Mouse (Mus musculus) hindbrain, embryonic 12.5 days (tissue): ENCODE results near the gene Chd3. TPM values are rescaled to one million over a fixed set of nuclear protein-coding genes. Genes with fewer than 3 reads are reported as not detected.
"Not testable (repeated sequence)": the region's sequence is repeated elsewhere in the genome, so short reads cannot be mapped to it uniquely, and the experiment has no call there.

Source experiments
- ATAC-seq: fragments of 200-750 bp; cut with Nextera tagmentation; 2 replicates; pipeline ENCODE4 v1.8.0; 2017; ENCODE audit warnings: moderate TSS enrichment; ENCODE audit not compliant: low FRiP score
- H3K27ac ChIP-seq: fragments of 300-500 bp; sonication (generic); 2 replicates; pipeline ENCODE4 v1.5.1; 2016; ENCODE audit warnings: mild to moderate bottlenecking
- H3K27me3 ChIP-seq: fragments of 300-500 bp; sonication (generic); 2 replicates; pipeline ENCODE4 v1.6.1; 2016; ENCODE audit warnings: mild to moderate bottlenecking
- H3K36me3 ChIP-seq: fragments of 300-500 bp; sonication (generic); 2 replicates; pipeline ENCODE4 v1.6.1; 2016; ENCODE audit warnings: mild to moderate bottlenecking
- H3K4me1 ChIP-seq: fragments of 300-500 bp; sonication (generic); 2 replicates; pipeline ENCODE4 v1.6.1; 2016
- H3K4me2 ChIP-seq: fragments of 300-500 bp; sonication (generic); replicated peaks from 2 replicates; pipeline ENCODE4 v1.6.1; 2016; ENCODE audit warnings: mild to moderate bottlenecking
- H3K4me3 ChIP-seq: fragments of 300-500 bp; sonication (generic); 2 replicates; pipeline ENCODE4 v1.5.1; 2016; ENCODE audit warnings: mild to moderate bottlenecking
- H3K9ac ChIP-seq: fragments of 300-500 bp; sonication (generic); 2 replicates; pipeline ENCODE4 v1.6.1; 2016; ENCODE audit warnings: mild to moderate bottlenecking, moderate library complexity
- H3K9me3 ChIP-seq: fragments of 300-500 bp; sonication (generic); replicated peaks from 2 replicates; pipeline ENCODE4 v1.6.1; 2016; ENCODE audit warnings: mild to moderate bottlenecking
- WGBS: fragments of 180-500 bp; shearing (Covaris S2); methylation state at CpG from one replicate; pipeline ENCODE4 v1.1.7; 2016; 5-methylcytosine and 5-hydroxymethylcytosine counted together
- polyA plus RNA-seq: library from polyadenylated mRNA; unstranded; fragments of >200 nt; fragmentation: Nextera tagmentation; extraction: Ambion mirVana; gene quantifications from 2 replicates; pipeline ENCODE4 v1.2.1, GENCODE M21; 2016

The Chd3 gene
- polyA plus RNA-seq, 1 experiment from 2014 or later, result 93.4 TPM

DNA sequence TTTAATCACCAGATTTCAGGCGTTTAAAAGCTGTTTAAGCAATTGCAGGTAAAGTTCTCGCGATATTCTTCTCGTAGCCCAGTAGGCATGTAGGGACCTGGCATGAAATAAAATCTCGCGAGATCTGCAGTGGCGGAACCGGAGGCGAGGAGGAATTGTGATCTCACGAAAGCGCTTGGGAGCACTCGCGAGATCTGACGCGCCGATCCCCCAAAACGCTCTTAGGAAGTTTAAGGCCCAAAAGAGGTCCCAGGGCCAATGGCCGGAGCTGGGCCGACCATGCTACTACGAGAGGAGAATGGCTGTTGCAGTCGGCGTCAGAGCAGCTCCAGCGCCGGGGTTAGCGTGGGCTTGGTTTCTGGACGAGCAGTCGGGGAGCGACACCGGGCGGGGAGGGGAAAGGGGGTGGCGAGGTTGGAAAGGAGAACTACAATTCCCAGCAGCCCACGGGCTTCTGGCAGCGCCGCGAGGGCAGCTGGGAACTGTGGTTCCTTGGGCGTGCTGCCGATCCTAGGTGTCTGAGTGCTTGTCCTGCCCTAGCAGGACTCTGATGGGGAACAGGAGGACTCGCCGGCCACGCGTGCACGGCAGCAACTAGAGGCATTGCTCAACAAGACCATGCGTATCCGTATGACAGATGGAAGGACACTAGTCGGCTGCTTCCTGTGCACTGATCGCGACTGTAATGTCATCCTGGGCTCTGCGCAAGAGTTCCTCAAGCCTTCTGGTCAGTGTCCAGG, 26.6 kb upstream of the Chd3 start:
- Histone ChIP-seq H3K36me3 (peaks cover 22% of the 10 kb centered on the region), H3K9me3 (no peaks in the 10 kb centered on the region), H3K4me2 (peak overlapping the region; percentile 62), H3K27me3 (peaks cover 23% of the 10 kb centered on the region), H3K4me1 (peaks cover 34% of the 10 kb centered on the region), H3K9ac (peak overlapping the region; percentile 73), H3K27ac (peak overlapping the region; percentile 96), H3K4me3 (peak overlapping the region; percentile 65)
- under 1% methylated on average over 48 of the region's 48 CpGs for WGBS
- ATAC-seq, result peak; percentile 86

GRCm38 (mm10) chr11:69395235-69395633, 26.0 kb upstream of the Chd3 start, which contains the start of the genes Naa38 and Cyb5d1:
Gene Naa38, plus strand, starts transcription at chr11:69395487.
Gene Cyb5d1, minus strand, starts transcription at chr11:69395631.
- peak; percentile 80 for ATAC-seq
- Histone ChIP-seq H3K4me3 (peak within 1 kb of the TSS; percentile 65), H3K9ac (peak within 1 kb of the TSS; percentile 73), H3K4me1 (peaks cover 35% of the 10 kb centered on the region), H3K27me3 (peaks cover 17% of the 10 kb centered on the region), H3K4me2 (peak within 1 kb of the TSS; percentile 62), H3K36me3 (peaks cover 16% of the 10 kb centered on the region), H3K27ac (peak within 1 kb of the TSS; percentile 96)
- WGBS, result 3% methylated on average over 24 of the region's 24 CpGs
- H3K9me3 ChIP-seq, result not testable (repeated sequence)

GRCm38 (mm10) chr11:69394591-69395167, 25.5 kb upstream of the Chd3 start:
- ATAC-seq, H3K9me3 ChIP-seq: not testable (repeated sequence)
- Histone ChIP-seq H3K4me3 (peak overlapping the region; percentile 65), H3K36me3 (peaks cover 11% of the 10 kb centered on the region), H3K4me1 (peaks cover 31% of the 10 kb centered on the region), H3K9ac (peak overlapping the region; percentile 73), H3K4me2 (peak overlapping the region; percentile 62), H3K27me3 (peaks cover 12% of the 10 kb centered on the region), H3K27ac (peak overlapping the region; percentile 96; the same call in 1 of the 2 replicates)
- WGBS, result 2% methylated on average over 31 of the region's 31 CpGs

DNA sequence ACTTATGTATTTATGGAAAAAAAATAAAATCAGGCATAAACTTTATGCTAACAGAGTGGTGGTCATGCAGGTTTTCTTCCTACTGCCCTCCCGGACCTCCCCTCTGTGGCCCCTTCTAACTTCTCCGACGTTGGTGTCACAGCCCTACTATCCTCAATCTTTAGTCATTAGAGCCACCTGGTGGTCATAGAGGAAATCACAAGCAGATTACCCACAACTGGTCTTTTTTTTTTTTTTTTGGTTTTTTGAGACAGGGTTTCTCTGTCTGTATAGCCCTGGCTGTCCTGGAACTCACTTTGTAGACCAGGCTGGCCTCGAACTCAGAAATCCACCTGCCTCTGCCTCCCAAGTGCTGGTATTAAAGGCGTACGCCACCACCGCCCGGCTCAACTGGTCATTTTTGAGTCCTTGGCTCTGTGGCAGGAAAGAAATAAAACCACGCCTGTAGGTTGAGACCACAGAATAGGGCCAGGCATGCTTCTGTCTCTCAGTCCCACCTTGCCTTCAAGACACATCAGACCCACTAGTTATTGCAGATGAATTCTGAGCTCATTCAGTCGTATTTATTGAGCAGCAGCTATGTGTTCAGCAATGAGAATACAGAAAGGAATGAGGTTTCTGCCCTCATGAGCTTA, 21.3 kb upstream of the Chd3 start:
- no peak overlapping the region for H3K27ac ChIP-seq
- H3K4me3 ChIP-seq, result no peak overlapping the region
- H3K36me3 ChIP-seq, result peaks cover 9% of the 10 kb centered on the region; the same call in 1 of the 2 replicates
- peaks cover 7% of the 10 kb centered on the region for H3K4me1 ChIP-seq
- ATAC-seq, result no peak
- H3K9me3 ChIP-seq, result no peaks in the 10 kb centered on the region
- H3K4me2 ChIP-seq, result no peak overlapping the region
- WGBS, result 50% methylated on average over 10 of the region's 10 CpGs
- no peaks in the 10 kb centered on the region for H3K27me3 ChIP-seq
- H3K9ac ChIP-seq, result no peak overlapping the region

DNA sequence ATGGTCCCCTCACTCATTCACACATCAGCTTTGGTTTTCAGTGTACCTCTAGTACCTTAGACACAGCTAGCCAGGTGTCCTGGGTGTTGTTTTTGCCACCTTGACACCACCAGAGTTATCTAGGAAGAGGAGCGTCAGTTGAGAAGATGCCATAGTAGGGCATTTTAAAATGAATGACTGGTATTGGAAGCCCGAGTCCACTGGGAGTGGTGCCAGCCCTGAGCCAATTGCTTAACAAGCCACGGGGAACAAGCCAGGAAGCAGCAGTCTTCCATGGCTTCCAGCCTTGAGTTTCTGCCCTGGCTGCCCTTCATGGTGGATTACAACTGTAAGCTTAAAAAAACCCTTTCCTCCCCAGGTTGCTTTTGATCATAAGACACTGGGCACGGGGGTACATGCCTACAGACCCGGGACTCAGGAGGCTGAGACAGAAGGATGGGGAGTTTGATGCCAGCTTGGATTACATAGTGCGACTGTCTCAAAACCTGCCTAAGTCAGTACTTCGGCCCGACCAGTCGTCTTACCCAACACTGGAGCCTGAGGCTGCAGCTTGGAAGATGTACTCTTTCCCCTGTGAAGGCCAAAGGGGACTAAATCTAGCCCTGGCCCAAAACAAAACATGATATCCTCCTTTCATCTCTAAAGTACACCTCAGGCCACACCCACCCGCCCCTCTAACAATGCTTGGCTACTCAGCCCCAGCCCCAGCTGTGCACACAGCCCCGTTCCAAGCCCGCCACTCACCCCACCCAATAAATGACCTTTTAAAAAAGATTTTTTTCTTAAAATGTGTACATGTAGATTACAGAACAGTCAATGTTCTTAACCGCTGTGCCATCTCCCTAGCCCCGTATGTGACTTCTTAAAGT, 20.6 kb upstream of the Chd3 start:
- H3K9me3 ChIP-seq, result no peaks in the 10 kb centered on the region
- 74% methylated on average over 14 of the region's 14 CpGs for WGBS
- H3K4me1 ChIP-seq, result peaks cover 7% of the 10 kb centered on the region
- H3K36me3 ChIP-seq, result peaks cover 9% of the 10 kb centered on the region; the same call in 1 of the 2 replicates
- H3K27me3 ChIP-seq, result no peaks in the 10 kb centered on the region
- H3K4me2 ChIP-seq, result no peak overlapping the region
- ATAC-seq, result no peak
- H3K4me3 ChIP-seq, result no peak overlapping the region
- no peak overlapping the region for H3K27ac ChIP-seq
- no peak overlapping the region for H3K9ac ChIP-seq

GRCm38 (mm10) chr11:69388680-69389079, 19.5 kb upstream of the Chd3 start:
- Histone ChIP-seq H3K9ac (no peak overlapping the region), H3K9me3 (no peaks in the 10 kb centered on the region), H3K4me2 (no peak overlapping the region), H3K27ac (no peak overlapping the region), H3K36me3 (peaks cover 9% of the 10 kb centered on the region; the same call in 1 of the 2 replicates), H3K4me3 (no peak overlapping the region), H3K27me3 (no peaks in the 10 kb centered on the region), H3K4me1 (0 out of 2 replicates have a peak, but pooled peaks cover 2% of the 10 kb centered on the region)
- no peak for ATAC-seq
- WGBS, result 98% methylated on average over 4 of the region's 4 CpGs

DNA sequence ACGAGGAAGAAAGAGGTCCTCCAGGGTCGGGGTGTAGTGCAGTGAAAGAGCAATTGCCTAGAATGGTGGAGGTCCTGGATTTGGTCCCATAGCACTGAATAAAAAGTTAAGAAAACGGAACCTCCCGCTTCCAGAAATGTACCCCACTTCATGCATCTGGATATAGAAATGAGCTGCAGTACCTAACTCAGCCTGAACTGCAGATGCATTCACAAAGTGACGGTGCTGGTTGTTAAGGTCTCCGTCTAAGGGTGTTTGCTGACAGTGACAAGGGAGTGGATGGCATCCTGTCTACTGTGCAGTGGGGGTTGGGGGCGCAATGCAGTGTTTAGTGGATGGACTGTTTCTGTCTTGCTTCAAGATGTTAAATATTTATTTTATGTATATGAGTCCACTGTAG, 17.6 kb upstream of the Chd3 start:
- no peak overlapping the region for H3K9ac ChIP-seq
- no peak for ATAC-seq
- no peak overlapping the region for H3K4me3 ChIP-seq
- H3K4me1 ChIP-seq, result 0 out of 2 replicates have a peak, but pooled peaks cover 2% of the 10 kb centered on the region
- H3K4me2 ChIP-seq, result no peak overlapping the region
- no peaks in the 10 kb centered on the region for H3K27me3 ChIP-seq
- no peak overlapping the region for H3K27ac ChIP-seq
- no peaks in the 10 kb centered on the region for H3K9me3 ChIP-seq
- 0 out of 2 replicates have a peak, but pooled peaks cover 5% of the 10 kb centered on the region for H3K36me3 ChIP-seq
- WGBS, result 83% methylated on average over 7 of the region's 7 CpGs

GRCm38 (mm10) chr11:69384979-69385378, 15.8 kb upstream of the Chd3 start:
- 0 out of 2 replicates have a peak, but pooled peaks cover 5% of the 10 kb centered on the region for H3K36me3 ChIP-seq
- H3K9ac ChIP-seq, result no peak overlapping the region
- no peak overlapping the region for H3K27ac ChIP-seq
- no peak for ATAC-seq
- H3K4me1 ChIP-seq, result no peaks in the 10 kb centered on the region
- no peak overlapping the region for H3K4me2 ChIP-seq
- no peaks in the 10 kb centered on the region for H3K27me3 ChIP-seq
- no peaks in the 10 kb centered on the region for H3K9me3 ChIP-seq
- WGBS, result 82% methylated on average over 6 of the region's 6 CpGs
- no peak overlapping the region for H3K4me3 ChIP-seq

GRCm38 (mm10) chr11:69382478-69383105, 13.4 kb upstream of the Chd3 start:
- H3K9ac ChIP-seq, result no peak overlapping the region
- 64% methylated on average over 10 of the region's 10 CpGs for WGBS

DNA sequence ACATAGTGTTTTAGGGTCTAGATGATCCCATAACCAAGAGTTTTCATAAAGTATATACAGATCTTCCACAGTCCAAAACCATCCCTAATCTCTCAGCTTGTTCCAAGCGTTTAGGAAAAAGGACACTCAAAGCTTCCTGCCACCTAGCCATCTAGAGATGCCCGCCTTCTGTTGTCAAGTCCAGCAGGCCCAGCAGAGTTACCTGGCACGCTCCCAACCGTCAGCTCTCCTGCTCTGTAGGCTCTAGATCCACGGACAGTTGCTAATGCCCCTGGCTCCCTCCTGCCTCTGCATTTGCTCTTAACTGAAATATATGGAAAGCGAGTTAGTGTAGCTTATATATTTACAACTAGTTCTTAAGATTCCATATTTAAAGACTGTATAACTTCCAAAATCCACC, 12.2 kb upstream of the Chd3 start:
- 89% methylated on average over 6 of the region's 6 CpGs for WGBS
- no peak for ATAC-seq

More at GRCm38 (mm10) chr11:69382478-69383105, 13.4 kb upstream of the Chd3 start:
- H3K9me3 ChIP-seq, result no peaks in the 10 kb centered on the region
- H3K36me3 ChIP-seq, result 0 out of 2 replicates have a peak, but pooled peaks cover 8% of the 10 kb centered on the region
- ATAC-seq, result no peak
- H3K4me3 ChIP-seq, result no peak overlapping the region
- H3K4me1 ChIP-seq, result no peaks in the 10 kb centered on the region
- no peak overlapping the region for H3K27ac ChIP-seq
- no peak overlapping the region for H3K4me2 ChIP-seq
- H3K27me3 ChIP-seq, result no peaks in the 10 kb centered on the region

GRCm38 (mm10) chr11:69379600-69379999, 10.4 kb upstream of the Chd3 start:
- Histone ChIP-seq H3K9ac (no peak overlapping the region), H3K27me3 (no peaks in the 10 kb centered on the region), H3K9me3 (no peaks in the 10 kb centered on the region), H3K36me3 (peaks cover 11% of the 10 kb centered on the region; the same call in 1 of the 2 replicates), H3K27ac (no peak overlapping the region), H3K4me1 (no peaks in the 10 kb centered on the region), H3K4me3 (no peak overlapping the region), H3K4me2 (no peak overlapping the region)
- WGBS, result 91% methylated on average over 3 of the region's 3 CpGs
- no peak for ATAC-seq

More for the DNA sequence above, 12.2 kb upstream of the Chd3 start:
- H3K9me3 ChIP-seq, result no peaks in the 10 kb centered on the region
- H3K4me2 ChIP-seq, result no peak overlapping the region
- no peak overlapping the region for H3K9ac ChIP-seq
- H3K4me3 ChIP-seq, result no peak overlapping the region
- 0 out of 2 replicates have a peak, but pooled peaks cover 7% of the 10 kb centered on the region for H3K36me3 ChIP-seq
- no peak overlapping the region for H3K27ac ChIP-seq
- no peaks in the 10 kb centered on the region for H3K4me1 ChIP-seq
- H3K27me3 ChIP-seq, result no peaks in the 10 kb centered on the region
